Mouse (Mus musculus) urinary bladder, postnatal 10 days (tissue): Measurements from ENCODE around the gene Nav1.
A peak's percentile ranks its signal among the peaks of the same experiment; 100 is the strongest.

Source experiments
- DNase-seq: peaks from one replicate; pipeline ENCODE4 v3.0.0; 2022; ENCODE audit warnings: low spot score

The Nav1 gene

GRCm38 (mm10) chr1:135615715-135616641 is 8.9 kb upstream of the Nav1 start:
- DNase-seq: peak; percentile 22

- no peak for DNase-seq
These were observed 2.5 kb upstream of the Nav1 start for GRCm38 (mm10) chr1:135609621-135610020.

GRCm38 (mm10) chr1:135606355-135607015 is 610 bp downstream of the Nav1 start:
- no peak for DNase-seq

GRCm38 (mm10) chr1:135605530-135605929 is 1.6 kb downstream of the Nav1 start:
- DNase-seq: no peak

GRCm38 (mm10) chr1:135604361-135605052 is 2.6 kb downstream of the Nav1 start:
- DNase-seq: no peak

- DNase-seq: no peak
These were observed 3.8 kb downstream of the Nav1 start for GRCm38 (mm10) chr1:135603121-135603870.

- DNase-seq: no peak
These were observed 6.8 kb downstream of the Nav1 start for GRCm38 (mm10) chr1:135600023-135601005.

DNA sequence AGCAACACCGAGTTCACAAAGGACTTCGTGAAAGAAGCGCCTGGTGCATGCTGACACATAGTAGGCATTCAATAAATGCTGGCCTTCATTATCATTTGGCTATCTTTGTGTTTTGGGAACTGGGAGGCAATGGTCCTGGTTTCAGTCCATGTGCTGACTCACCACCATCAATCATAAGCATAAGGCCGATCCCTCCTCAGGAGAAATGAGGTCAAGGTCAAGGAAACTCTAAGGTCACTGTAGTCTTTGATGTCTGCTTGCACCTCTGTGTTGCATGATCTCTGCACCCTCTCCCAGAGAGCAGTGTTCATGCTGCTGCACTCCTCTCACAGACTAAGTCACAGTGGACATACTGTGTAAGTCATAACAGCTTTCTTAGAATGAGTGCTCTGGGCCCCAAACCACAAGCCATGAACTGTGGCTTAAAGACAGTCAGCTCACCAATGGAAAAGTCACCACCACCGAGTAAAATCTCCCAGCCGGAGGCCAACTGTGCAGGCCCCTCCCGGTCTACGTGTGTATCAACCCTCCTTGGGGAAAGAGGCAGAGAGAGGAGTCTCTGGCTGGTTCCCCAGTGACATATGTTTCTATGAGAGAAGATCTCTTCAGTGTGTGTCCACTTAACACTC is 8.7 kb downstream of the Nav1 start:
- DNase-seq: no peak

- no peak for DNase-seq
These were observed 12.7 kb downstream of the Nav1 start for GRCm38 (mm10) chr1:135594279-135594903.

DNA sequence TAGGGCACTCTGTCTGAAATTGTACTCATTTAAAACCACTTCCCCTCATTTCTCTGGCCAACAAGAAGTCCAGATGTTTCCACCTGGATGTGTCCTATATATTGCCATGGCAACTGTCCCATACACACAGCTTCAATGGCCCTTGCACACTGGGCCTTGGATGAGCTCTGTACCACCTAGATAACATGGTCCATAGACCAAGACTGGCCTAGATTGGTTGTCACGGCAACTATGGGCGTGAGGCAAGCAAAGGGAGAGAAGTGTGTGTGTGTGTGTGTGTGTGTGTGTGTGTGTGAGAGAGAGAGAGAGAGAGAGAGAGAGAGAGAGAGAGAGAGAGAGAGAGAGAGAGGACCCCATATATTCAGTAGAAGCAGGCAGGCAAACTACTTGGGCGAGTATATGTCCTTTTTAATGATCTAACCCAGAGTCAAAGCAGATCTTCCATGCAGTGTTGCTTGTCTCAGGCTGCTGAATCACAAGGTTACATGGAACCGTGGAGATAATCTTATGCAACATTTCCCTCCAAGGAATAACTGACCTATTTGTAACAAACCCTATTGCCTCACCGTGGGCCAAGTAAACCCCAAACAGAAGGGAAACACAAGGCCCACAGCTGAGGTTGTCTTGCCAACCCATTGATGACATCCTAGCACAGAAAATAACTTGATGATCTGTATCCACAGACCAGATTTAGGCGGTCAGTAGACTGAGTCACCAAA is 13.4 kb downstream of the Nav1 start:
- no peak for DNase-seq

GRCm38 (mm10) chr1:135590776-135591175 is 16.3 kb downstream of the Nav1 start:
- DNase-seq: no peak

- DNase-seq: no peak
These were observed 18.1 kb downstream of the Nav1 start for GRCm38 (mm10) chr1:135588973-135589372.

- DNase-seq: no peak
These were observed 20.2 kb downstream of the Nav1 start for GRCm38 (mm10) chr1:135586903-135587302.

DNA sequence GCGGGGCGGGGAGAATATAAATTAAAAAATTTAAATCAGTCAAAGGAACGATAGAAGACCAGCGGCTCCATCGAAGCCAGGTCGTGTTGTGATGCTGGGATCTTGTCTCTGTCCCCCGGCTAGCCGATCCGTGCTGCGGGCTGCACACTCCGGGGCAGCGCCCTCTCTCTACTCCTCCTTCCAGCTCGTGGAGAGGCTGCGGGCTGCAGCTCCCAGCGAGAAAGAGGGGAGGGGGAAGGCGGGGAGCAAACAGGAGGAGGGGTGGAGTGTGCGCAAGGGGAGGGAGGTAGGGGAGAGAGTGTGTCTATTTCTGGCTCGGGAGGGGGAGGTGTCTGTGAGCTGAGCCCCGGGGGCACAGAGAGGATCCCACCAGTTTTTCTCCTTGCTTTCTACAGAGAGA is 21.5 kb downstream of the Nav1 start:
- no peak for DNase-seq

- DNase-seq: no peak
These were observed 22.2 kb downstream of the Nav1 start for GRCm38 (mm10) chr1:135584587-135585541.

DNA sequence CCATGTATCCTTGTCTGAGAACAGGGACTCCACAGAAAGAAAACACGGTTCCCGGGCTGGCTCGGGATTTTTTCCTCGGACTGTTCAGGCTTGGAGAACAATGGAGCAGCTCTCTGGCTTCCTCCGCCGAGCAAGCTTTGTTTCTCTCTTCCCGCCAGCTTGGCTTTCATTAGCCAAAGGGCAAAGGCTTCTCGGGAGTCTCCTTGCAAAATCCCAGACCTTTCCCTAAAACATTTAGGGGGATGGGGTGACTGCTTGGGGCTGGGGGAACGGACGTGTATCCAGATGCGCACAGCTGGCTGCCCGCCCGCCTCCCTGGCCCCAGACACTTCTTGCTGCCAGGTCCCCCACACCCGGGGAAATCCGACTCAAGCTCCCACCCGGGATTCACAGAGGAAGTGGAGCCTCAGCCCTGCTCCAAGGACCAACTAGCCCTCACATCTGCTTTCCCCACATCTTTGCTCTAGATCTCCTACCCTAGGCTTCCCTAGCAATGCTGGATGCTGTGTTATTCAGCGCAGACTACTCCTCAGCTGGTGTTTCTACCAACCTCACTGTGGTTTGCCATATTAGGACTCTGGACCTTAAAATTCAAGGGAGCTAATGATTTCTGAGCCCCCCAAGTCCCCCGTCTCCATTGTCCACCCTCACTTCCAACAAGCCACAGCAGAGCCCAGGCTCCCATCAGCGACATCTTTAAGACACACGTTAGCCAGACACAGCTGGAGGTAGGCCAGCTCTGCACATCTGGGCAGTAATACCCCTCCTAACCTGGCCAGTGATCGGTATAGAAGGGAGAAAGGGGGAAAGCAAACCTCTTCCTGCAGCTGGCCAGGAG is 23.2 kb downstream of the Nav1 start:
- no peak for DNase-seq

DNA sequence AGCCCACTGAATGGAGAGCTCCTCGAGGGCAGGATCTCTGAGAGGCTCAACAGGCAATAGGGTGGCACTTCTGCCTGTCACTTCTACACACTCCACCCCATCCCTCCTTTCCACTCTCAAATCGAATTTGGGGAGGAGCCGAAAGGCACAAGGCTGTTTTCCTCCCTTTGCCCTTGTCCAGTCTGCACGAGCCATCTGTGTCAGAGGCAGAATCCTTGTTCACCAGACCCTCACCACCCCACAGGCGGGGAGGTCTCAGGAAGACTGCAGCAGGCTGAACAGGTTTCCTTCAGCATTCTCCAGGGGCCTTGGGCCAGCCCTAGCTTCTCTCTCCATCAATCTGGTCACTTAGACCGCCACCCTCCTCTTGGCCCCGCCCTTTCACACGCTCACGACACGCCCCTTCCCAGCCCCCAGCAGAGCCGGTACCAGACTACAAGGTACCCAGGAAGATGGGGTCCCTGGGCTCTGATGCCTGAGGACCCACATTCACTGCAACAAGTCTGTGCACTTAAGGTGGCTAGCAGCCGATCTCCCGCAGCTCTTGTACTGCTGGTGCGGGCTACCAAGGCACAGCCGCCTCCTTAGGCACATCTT is 23.9 kb downstream of the Nav1 start:
- no peak for DNase-seq
